Mouse (Mus musculus): ENCODE data around the gene Tnfsf15. TPM values are rescaled to one million over a fixed set of nuclear protein-coding genes. Genes with fewer than 3 reads are reported as not detected.

Gene Tnfsf15
- total and polyA plus RNA-seq, 2 experiments from 2014 or later: 0.03 TPM; not detected in 1

DNA sequence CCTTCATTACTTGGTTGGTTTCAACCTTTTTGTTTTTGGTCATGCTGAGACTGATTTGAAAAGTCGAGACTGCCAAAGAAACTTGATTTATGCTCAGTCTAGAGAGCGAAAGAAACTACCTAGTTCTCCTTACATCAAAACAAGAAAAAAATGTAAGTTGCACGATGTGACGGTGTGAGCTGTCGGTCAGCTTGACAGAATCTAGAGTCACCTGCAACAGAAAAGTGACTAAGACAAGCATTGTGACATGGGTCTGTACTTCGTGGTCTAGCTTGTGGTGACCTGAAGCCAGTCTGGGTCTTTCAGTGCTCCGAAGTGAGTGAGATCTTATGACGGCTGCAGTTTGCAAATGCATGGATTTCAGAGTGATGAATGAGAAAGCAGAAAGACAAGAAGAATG, 32.3 kb upstream of the Tnfsf15 start:
- H3K27me3 ChIP-seq (ENCODE audit: control insufficient read depth, insufficient read depth, low read length): no peaks in the 10 kb centered on the region
- no peaks in the 10 kb centered on the region for H3K9me3 ChIP-seq (replicated peaks; ENCODE audit: control insufficient read depth, low read length)
- no peak for ATAC-seq (ENCODE audit: insufficient read depth, low read depth)
- H3K9ac ChIP-seq (replicated peaks; ENCODE audit: low read depth, low read length): no peak overlapping the region
- 77% methylated on average over 8 of the region's 8 CpGs for WGBS
- H3K4me1 ChIP-seq (ENCODE audit: control insufficient read depth, insufficient read depth): no peaks in the 10 kb centered on the region
- TF ChIP-seq EP300 (IDR thresholded peaks at IDR 0.05; ENCODE audit: low read depth): no peak
- no peak for TF ChIP-seq CTCF (IDR thresholded peaks at IDR 0.05; ENCODE audit: low read depth)
- H3K4me2 ChIP-seq (ENCODE audit: low read depth, low read length): no peak overlapping the region
- H3K27ac ChIP-seq (ENCODE audit: low read depth): no peak overlapping the region
- no peaks in the 10 kb centered on the region for H3K36me3 ChIP-seq (replicated peaks; ENCODE audit: control insufficient read depth, insufficient read depth, low read length)
- no peak overlapping the region for H3K4me3 ChIP-seq (ENCODE audit: low read depth, low read length)
- no peak for DNase-seq (ENCODE audit: low spot score)

GRCm38 (mm10) chr4:63773306-63774090, 28.6 kb upstream of the Tnfsf15 start:
- ATAC-seq (ENCODE audit: insufficient read depth, low read depth): no peak
- no peak overlapping the region for H3K4me2 ChIP-seq (ENCODE audit: low read depth, low read length)
- H3K27ac ChIP-seq (ENCODE audit: low read depth): no peak overlapping the region
- no peaks in the 10 kb centered on the region for H3K36me3 ChIP-seq (replicated peaks; ENCODE audit: control insufficient read depth, insufficient read depth, low read length)
- H3K4me3 ChIP-seq (ENCODE audit: low read depth, low read length): no peak overlapping the region
- WGBS: 55% methylated on average over 8 of the region's 8 CpGs
- no peak for DNase-seq (ENCODE audit: low spot score)
- H3K9me3 ChIP-seq (replicated peaks; ENCODE audit: control insufficient read depth, low read length): no peaks in the 10 kb centered on the region
- no peak overlapping the region for H3K9ac ChIP-seq (replicated peaks; ENCODE audit: low read depth, low read length)
- no peaks in the 10 kb centered on the region for H3K27me3 ChIP-seq (ENCODE audit: control insufficient read depth, insufficient read depth, low read length)
- TF ChIP-seq EP300 (IDR thresholded peaks at IDR 0.05; ENCODE audit: low read depth): no peak
- TF ChIP-seq CTCF (IDR thresholded peaks at IDR 0.05; ENCODE audit: low read depth): no peak
- H3K4me1 ChIP-seq (ENCODE audit: control insufficient read depth, insufficient read depth): no peaks in the 10 kb centered on the region

GRCm38 (mm10) chr4:63772514-63772913, 27.6 kb upstream of the Tnfsf15 start:
- TF ChIP-seq CTCF (IDR thresholded peaks at IDR 0.05; ENCODE audit: low read depth) (no peak), EP300 (IDR thresholded peaks at IDR 0.05; ENCODE audit: low read depth) (no peak)
- Histone ChIP-seq H3K27ac (ENCODE audit: low read depth) (no peak overlapping the region), H3K27me3 (ENCODE audit: control insufficient read depth, insufficient read depth, low read length) (no peaks in the 10 kb centered on the region), H3K4me1 (ENCODE audit: control insufficient read depth, insufficient read depth) (no peaks in the 10 kb centered on the region), H3K9ac (replicated peaks; ENCODE audit: low read depth, low read length) (no peak overlapping the region), H3K4me2 (ENCODE audit: low read depth, low read length) (no peak overlapping the region), H3K4me3 (ENCODE audit: low read depth, low read length) (no peak overlapping the region), H3K9me3 (replicated peaks; ENCODE audit: control insufficient read depth, low read length) (no peaks in the 10 kb centered on the region), H3K36me3 (replicated peaks; ENCODE audit: control insufficient read depth, insufficient read depth, low read length) (no peaks in the 10 kb centered on the region)
- DNase-seq (ENCODE audit: low spot score) (no peak), ATAC-seq (ENCODE audit: insufficient read depth, low read depth) (no peak)
- 58% methylated on average over 2 of the region's 2 CpGs for WGBS

DNA sequence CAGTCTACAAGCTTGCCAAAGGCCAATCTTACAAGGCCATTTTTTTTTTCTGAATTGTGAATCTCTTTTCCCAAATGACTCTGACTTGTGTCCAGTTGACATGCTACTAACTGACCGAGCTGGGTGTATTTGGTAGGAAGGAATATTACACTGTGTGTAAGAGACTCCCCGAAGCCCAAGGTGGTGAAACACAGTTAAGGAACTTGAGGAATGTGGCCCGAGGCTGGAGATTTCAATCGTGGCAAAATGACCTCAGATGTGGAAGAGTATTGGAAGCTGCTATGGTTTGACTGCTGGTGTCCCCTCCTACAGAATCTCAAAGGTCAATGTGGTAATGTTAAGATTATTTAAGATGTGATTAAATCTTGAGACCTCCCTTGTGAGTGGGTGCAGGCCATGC, 26.4 kb upstream of the Tnfsf15 start:
- Histone ChIP-seq H3K36me3 (replicated peaks; ENCODE audit: control insufficient read depth, insufficient read depth, low read length) (no peaks in the 10 kb centered on the region), H3K9me3 (replicated peaks; ENCODE audit: control insufficient read depth, low read length) (no peaks in the 10 kb centered on the region), H3K27ac (ENCODE audit: low read depth) (no peak overlapping the region), H3K9ac (replicated peaks; ENCODE audit: low read depth, low read length) (no peak overlapping the region), H3K4me1 (ENCODE audit: control insufficient read depth, insufficient read depth) (no peaks in the 10 kb centered on the region), H3K4me2 (ENCODE audit: low read depth, low read length) (no peak overlapping the region), H3K27me3 (ENCODE audit: control insufficient read depth, insufficient read depth, low read length) (no peaks in the 10 kb centered on the region), H3K4me3 (ENCODE audit: low read depth, low read length) (no peak overlapping the region)
- TF ChIP-seq CTCF (IDR thresholded peaks at IDR 0.05; ENCODE audit: low read depth) (no peak), EP300 (IDR thresholded peaks at IDR 0.05; ENCODE audit: low read depth) (no peak)
- ATAC-seq (ENCODE audit: insufficient read depth, low read depth) (no peak), DNase-seq (ENCODE audit: low spot score) (no peak)
- WGBS: 66% methylated on average over 4 of the region's 4 CpGs

DNA sequence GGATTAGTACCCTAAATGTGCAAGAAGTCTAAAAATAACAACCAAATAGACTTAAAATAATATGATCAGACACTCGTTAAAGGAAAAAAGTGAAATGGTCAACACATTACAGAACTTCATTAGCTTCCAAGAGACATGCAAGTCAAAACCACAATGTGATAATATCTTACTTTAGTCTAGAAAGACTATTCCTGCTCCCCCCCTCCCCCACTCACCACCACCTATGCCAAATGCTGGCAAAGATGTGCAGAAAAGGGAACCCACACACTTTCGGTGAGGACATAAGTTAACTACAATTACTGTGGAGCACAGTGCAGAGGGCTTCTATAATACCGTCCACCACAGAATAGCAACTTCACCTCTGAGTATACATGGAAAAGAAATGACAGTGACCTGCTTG, 24.2 kb upstream of the Tnfsf15 start:
- H3K9me3 ChIP-seq (replicated peaks; ENCODE audit: control insufficient read depth, low read length): no peaks in the 10 kb centered on the region
- no peak overlapping the region for H3K27ac ChIP-seq (ENCODE audit: low read depth)
- 81% methylated on average over 3 of the region's 3 CpGs for WGBS
- no peak overlapping the region for H3K9ac ChIP-seq (replicated peaks; ENCODE audit: low read depth, low read length)
- no peak overlapping the region for H3K4me2 ChIP-seq (ENCODE audit: low read depth, low read length)
- no peaks in the 10 kb centered on the region for H3K4me1 ChIP-seq (ENCODE audit: control insufficient read depth, insufficient read depth)
- no peak overlapping the region for H3K4me3 ChIP-seq (ENCODE audit: low read depth, low read length)
- ATAC-seq (ENCODE audit: insufficient read depth, low read depth): no peak
- no peaks in the 10 kb centered on the region for H3K36me3 ChIP-seq (replicated peaks; ENCODE audit: control insufficient read depth, insufficient read depth, low read length)
- no peaks in the 10 kb centered on the region for H3K27me3 ChIP-seq (ENCODE audit: control insufficient read depth, insufficient read depth, low read length)
- no peak for DNase-seq (ENCODE audit: low spot score)
- TF ChIP-seq EP300 (IDR thresholded peaks at IDR 0.05; ENCODE audit: low read depth) (no peak), CTCF (IDR thresholded peaks at IDR 0.05; ENCODE audit: low read depth) (no peak)

- ATAC-seq (ENCODE audit: insufficient read depth, low read depth) (no peak), DNase-seq (ENCODE audit: low spot score) (no peak)
- H3K4me1 ChIP-seq (ENCODE audit: control insufficient read depth, insufficient read depth): no peaks in the 10 kb centered on the region
- no peaks in the 10 kb centered on the region for H3K36me3 ChIP-seq (replicated peaks; ENCODE audit: control insufficient read depth, insufficient read depth, low read length)
- H3K27me3 ChIP-seq (ENCODE audit: control insufficient read depth, insufficient read depth, low read length): no peaks in the 10 kb centered on the region
- no peak overlapping the region for H3K27ac ChIP-seq (ENCODE audit: low read depth)
- H3K9me3 ChIP-seq (replicated peaks; ENCODE audit: control insufficient read depth, low read length): no peaks in the 10 kb centered on the region
- no peak overlapping the region for H3K4me2 ChIP-seq (ENCODE audit: low read depth, low read length)
- 66% methylated on average over 2 of the region's 2 CpGs for WGBS
- H3K9ac ChIP-seq (replicated peaks; ENCODE audit: low read depth, low read length): no peak overlapping the region
- no peak overlapping the region for H3K4me3 ChIP-seq (ENCODE audit: low read depth, low read length)
- TF ChIP-seq EP300 (IDR thresholded peaks at IDR 0.05; ENCODE audit: low read depth): no peak
- no peak for TF ChIP-seq CTCF (IDR thresholded peaks at IDR 0.05; ENCODE audit: low read depth)
Measured at GRCm38 (mm10) chr4:63765050-63765449, 20.1 kb upstream of the Tnfsf15 start.

Data from heart, postnatal 0 days (tissue).